Mouse (Mus musculus) midbrain, embryonic 16.5 days (tissue): ENCODE results near the gene Olfr459. TPM values are rescaled to one million over a fixed set of nuclear protein-coding genes. Genes with fewer than 3 reads are reported as not detected.

Source experiments
- polyA plus RNA-seq: library from polyadenylated mRNA; unstranded; fragments of >200 nt; fragmentation: Nextera tagmentation; extraction: Ambion mirVana; gene quantifications from 2 replicates; pipeline ENCODE4 v1.2.1, GENCODE M21; 2015

The Olfr459 gene
- polyA plus RNA-seq, 1 experiment from 2014 or later, result not detected

Other genes starting within 250 kb of the Olfr459 start
- gene Ephb6, start 169.7 kb downstream of the Olfr459 start, polyA plus RNA-seq, result 43.7 and 46.4 TPM in 2 replicates
- gene Trpv6, start 138.8 kb downstream of the Olfr459 start, polyA plus RNA-seq, result 0.85 and 0.93 TPM in 2 replicates
- gene Trpv5, start 94.4 kb downstream of the Olfr459 start, polyA plus RNA-seq, result not detected in 2 replicates
- not detected in 2 replicates for gene Llcfc1, start 90.7 kb downstream of the Olfr459 start, polyA plus RNA-seq
- 0.29 TPM in 1 of 2 replicates, not detected in the other for gene Kel, start 70.8 kb downstream of the Olfr459 start, polyA plus RNA-seq
- gene Pip, start 72.4 kb upstream of the Olfr459 start, polyA plus RNA-seq, result not detected in 2 replicates
- not detected in 2 replicates for gene Sval2, start 77.8 kb upstream of the Olfr459 start, polyA plus RNA-seq
- not detected in 2 replicates for gene Sval1, start 176.5 kb upstream of the Olfr459 start, polyA plus RNA-seq
- not detected in 2 replicates for gene Sval3, start 193.0 kb upstream of the Olfr459 start, polyA plus RNA-seq